Mouse (Mus musculus) heart, embryonic 16.5 days (tissue): Measurements from ENCODE around the gene Lilrb4a. TPM values are rescaled to one million over a fixed set of nuclear protein-coding genes. Genes with fewer than 3 reads are reported as not detected.
"Not testable (repeated sequence)": the region's sequence is repeated elsewhere in the genome, so short reads cannot be mapped to it uniquely, and the experiment has no call there.

Experiments used
- ATAC-seq: fragments of 200-750 bp; cut with Nextera tagmentation; replicated peaks from 2 replicates; pipeline ENCODE4 v1.8.0; 2017; ENCODE audit warnings: moderate number of reproducible peaks; ENCODE audit not compliant: insufficient read depth, low FRiP score; ENCODE audit errors: extremely low read depth
- H3K27ac ChIP-seq: fragments of 300-500 bp; sonication (generic); 2 replicates; pipeline ENCODE4 v1.5.1; 2014; ENCODE audit warnings: mild to moderate bottlenecking, low read length, control low read depth, moderate library complexity
- H3K27me3 ChIP-seq: fragments of 300-500 bp; sonication (generic); 2 replicates; pipeline ENCODE4 v1.6.1; 2014; ENCODE audit warnings: low read length, mixed read lengths; ENCODE audit not compliant: control insufficient read depth, insufficient read depth
- H3K36me3 ChIP-seq: fragments of 300-500 bp; sonication (generic); 2 replicates; pipeline ENCODE4 v1.6.1; 2014; ENCODE audit not compliant: control insufficient read depth, insufficient read depth
- H3K4me1 ChIP-seq: fragments of 300-500 bp; sonication (generic); 2 replicates; pipeline ENCODE4 v1.6.1; 2014; ENCODE audit warnings: low read length, mixed read lengths; ENCODE audit not compliant: control insufficient read depth, insufficient read depth
- H3K4me2 ChIP-seq: fragments of 300-500 bp; sonication (generic); 2 replicates; pipeline ENCODE4 v1.6.1; 2014; ENCODE audit warnings: low read depth, mild to moderate bottlenecking, control low read depth, low read length
- H3K4me3 ChIP-seq: fragments of 300-500 bp; sonication (generic); 2 replicates; pipeline ENCODE4 v1.5.1; 2014; ENCODE audit warnings: mild to moderate bottlenecking, control low read depth, low read length
- H3K9ac ChIP-seq: fragments of 300-500 bp; sonication (generic); 2 replicates; pipeline ENCODE4 v1.6.1; 2014; ENCODE audit warnings: low read length, control low read depth
- H3K9me3 ChIP-seq: fragments of 300-500 bp; sonication (generic); replicated peaks from 2 replicates; pipeline ENCODE4 v1.6.1; 2016; ENCODE audit warnings: low read length; ENCODE audit not compliant: control insufficient read depth
- WGBS: fragments of 180-500 bp; shearing (Covaris S2); extraction: QIAGEN DNeasy Blood & Tissue Kit; methylation state at CpG from one replicate; pipeline ENCODE4 v1.1.7; 2014; 5-methylcytosine and 5-hydroxymethylcytosine counted together
- polyA plus RNA-seq: library from polyadenylated mRNA; unstranded; fragments of >200 nt; fragmentation: Nextera tagmentation; extraction: Ambion mirVana; gene quantifications from 2 replicates; pipeline ENCODE4 v1.2.1, GENCODE M21; 2015

Gene Lilrb4a
- 3.3 and 3.8 TPM in 2 replicates for polyA plus RNA-seq

DNA sequence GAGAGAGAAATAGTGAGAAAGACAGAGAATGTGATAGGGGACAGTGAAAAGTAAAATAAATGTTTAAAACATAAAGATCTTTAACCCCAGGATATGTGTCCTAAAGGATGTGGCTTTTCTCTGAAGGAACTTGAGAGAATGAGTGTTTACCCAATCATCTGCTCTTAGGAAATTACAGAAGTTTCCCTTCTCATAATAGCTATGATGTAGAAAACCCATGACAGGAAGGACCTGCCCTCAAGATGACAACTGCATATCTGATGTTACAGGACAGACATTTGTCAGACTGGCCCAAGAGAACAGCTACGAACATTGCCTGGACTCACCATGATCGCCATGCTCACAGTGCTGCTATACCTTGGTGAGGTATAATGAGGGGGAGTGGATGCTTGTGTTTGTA, at the start of gene Lilrb4a:
TSS of gene Lilrb4a (plus strand) at position 266 of the 400 bp plus-strand sequence.
- H3K27ac ChIP-seq, H3K9me3 ChIP-seq, H3K4me3 ChIP-seq, H3K4me1 ChIP-seq, H3K4me2 ChIP-seq, ATAC-seq, H3K27me3 ChIP-seq, H3K36me3 ChIP-seq, H3K9ac ChIP-seq: not testable (repeated sequence)
- WGBS = no CpG with 5 or more reads among the region's 2 CpGs

DNA sequence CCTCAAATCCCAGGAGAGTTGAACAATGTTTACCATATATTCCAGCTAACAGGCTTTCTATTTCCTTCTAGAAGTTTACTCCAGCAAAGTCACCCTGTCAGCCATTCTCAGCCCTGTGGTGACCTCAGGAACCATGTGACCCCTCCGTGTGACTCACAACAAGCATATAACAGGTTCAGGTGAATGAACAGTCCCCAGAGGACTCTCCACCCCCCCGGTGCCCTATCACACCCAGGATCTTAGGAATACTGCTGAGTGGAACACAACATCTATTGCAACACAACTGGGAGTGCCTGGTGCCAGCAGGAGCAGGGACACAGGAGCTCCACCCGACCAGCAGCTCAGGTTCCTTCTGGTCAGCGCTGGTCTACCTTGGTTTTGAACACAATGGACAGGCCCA, 39.1 kb upstream of the Lilrb4a start:
- ATAC-seq = no peak
- Histone ChIP-seq H3K36me3 (no peaks in the 10 kb centered on the region), H3K27ac (no peak overlapping the region), H3K4me3 (no peak overlapping the region), H3K4me2 (no peak overlapping the region), H3K4me1 (no peaks in the 10 kb centered on the region), H3K9ac (no peak overlapping the region), H3K9me3 (no peaks in the 10 kb centered on the region), H3K27me3 (no peaks in the 10 kb centered on the region)
- WGBS = 66% methylated on average over 4 of the region's 4 CpGs

DNA sequence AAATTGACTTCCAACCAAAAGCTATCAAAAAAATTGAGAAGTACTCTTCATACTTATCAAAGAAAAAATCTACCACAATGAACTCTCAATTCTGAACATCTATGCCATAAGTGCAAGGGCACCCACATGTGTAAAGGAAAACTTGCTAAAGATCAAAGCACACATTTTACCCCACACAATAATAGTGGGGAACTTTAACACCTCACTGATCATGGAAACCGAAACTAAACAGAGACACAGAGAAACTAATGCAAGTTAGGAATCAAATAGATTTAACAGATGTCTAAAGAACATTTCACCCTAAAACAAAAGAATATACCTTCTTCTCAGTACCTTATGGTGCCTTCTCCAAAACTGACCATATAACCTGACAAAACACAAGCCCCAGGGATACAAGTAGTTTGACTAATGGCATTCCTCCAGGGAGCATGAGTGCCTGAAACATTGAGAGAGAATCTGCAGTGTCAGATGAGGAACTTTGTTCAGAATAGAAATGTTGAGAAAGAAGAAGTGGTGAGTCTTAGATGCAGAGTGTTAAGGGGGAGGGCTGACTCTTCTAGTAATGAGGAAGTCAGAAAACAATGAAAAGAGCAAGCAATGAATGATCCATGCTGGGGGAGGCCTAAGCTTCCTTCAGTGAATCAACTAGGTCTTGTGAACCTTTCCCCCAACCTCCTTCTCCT, 37.0 kb upstream of the Lilrb4a start:
- H3K27ac ChIP-seq = no peak overlapping the region
- WGBS = 72% methylated on average over 1 of the region's 1 CpGs
- no peak overlapping the region for H3K4me2 ChIP-seq
- H3K9me3 ChIP-seq = no peaks in the 10 kb centered on the region
- H3K4me3 ChIP-seq = no peak overlapping the region
- H3K27me3 ChIP-seq = no peaks in the 10 kb centered on the region
- no peak overlapping the region for H3K9ac ChIP-seq
- H3K4me1 ChIP-seq = no peaks in the 10 kb centered on the region
- no peak for ATAC-seq
- H3K36me3 ChIP-seq = no peaks in the 10 kb centered on the region

DNA sequence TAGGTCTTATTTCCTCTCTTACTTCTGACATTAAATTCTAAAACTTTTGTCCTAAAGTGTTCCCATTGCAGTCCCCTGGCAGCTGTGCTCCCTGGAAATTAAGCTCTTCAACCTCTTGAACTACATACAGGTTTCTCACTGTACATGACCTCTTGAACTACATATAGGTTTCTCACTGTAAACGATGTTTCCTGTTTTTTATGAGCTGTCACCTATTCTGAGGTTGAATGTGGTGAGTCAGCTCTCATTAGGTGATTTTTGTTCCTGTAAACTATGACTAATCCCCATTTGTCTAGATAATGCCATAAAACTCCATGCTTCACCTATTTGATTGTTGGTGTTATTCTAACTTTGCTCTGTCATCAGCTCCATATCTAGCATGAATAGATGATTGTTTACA, 36.4 kb upstream of the Lilrb4a start:
- H3K27ac ChIP-seq = no peak overlapping the region
- no peaks in the 10 kb centered on the region for H3K27me3 ChIP-seq
- H3K4me3 ChIP-seq = no peak overlapping the region
- H3K4me1 ChIP-seq = no peaks in the 10 kb centered on the region
- no peaks in the 10 kb centered on the region for H3K9me3 ChIP-seq
- H3K4me2 ChIP-seq = no peak overlapping the region
- no peak overlapping the region for H3K9ac ChIP-seq
- 33% methylated on average over 1 of the region's 1 CpGs for WGBS
- no peak for ATAC-seq
- H3K36me3 ChIP-seq = no peaks in the 10 kb centered on the region

DNA sequence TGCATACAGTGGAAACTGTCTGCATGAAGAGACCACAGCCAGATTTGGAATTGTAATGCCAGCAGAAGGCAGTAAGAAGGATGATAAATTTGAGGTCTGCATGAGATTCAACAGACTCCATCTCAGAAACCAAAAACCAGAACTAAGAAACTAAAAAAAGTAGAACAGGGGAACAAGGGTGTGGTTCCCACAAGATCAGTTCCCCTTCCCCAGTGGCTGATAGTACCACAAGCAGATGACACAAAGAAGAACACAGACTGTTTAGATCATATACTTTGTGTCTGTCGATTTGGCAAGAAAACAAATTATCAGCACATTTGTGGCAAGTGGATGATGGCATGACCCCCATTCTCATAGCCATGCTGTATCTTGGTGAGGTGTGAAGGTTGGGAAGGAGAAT, 35.0 kb upstream of the Lilrb4a start:
- ATAC-seq = no peak
- 67% methylated on average over 1 of the region's 1 CpGs for WGBS
- H3K36me3 ChIP-seq = no peaks in the 10 kb centered on the region
- H3K27me3 ChIP-seq = no peaks in the 10 kb centered on the region
- no peaks in the 10 kb centered on the region for H3K9me3 ChIP-seq
- H3K4me3 ChIP-seq = no peak overlapping the region
- no peak overlapping the region for H3K4me2 ChIP-seq
- no peak overlapping the region for H3K27ac ChIP-seq
- no peaks in the 10 kb centered on the region for H3K4me1 ChIP-seq
- no peak overlapping the region for H3K9ac ChIP-seq

DNA sequence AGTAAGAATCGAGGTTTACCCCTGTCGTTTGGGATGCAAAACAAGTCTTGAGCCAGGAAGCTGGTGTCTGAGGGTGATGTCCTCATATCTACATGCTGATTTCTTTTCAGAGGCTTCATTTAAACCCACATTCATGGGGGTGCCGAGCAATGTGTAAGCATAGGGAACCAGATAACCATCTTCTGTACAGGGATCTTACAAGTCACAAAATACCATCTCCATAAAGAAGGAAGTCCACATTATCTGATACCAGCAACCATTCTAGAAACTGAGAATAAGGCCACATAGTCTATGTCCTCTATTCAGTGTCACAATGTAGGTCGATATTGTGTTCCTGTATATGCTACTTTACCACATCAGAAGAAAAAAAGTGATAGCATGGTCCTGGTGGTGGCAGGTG, 34.4 kb upstream of the Lilrb4a start:
- Histone ChIP-seq H3K4me2 (no peak overlapping the region), H3K36me3 (no peaks in the 10 kb centered on the region), H3K4me3 (no peak overlapping the region), H3K4me1 (no peaks in the 10 kb centered on the region), H3K9ac (no peak overlapping the region), H3K27me3 (no peaks in the 10 kb centered on the region), H3K9me3 (no peaks in the 10 kb centered on the region), H3K27ac (no peak overlapping the region)
- WGBS = 61% methylated on average over 4 of the region's 4 CpGs
- no peak for ATAC-seq

DNA sequence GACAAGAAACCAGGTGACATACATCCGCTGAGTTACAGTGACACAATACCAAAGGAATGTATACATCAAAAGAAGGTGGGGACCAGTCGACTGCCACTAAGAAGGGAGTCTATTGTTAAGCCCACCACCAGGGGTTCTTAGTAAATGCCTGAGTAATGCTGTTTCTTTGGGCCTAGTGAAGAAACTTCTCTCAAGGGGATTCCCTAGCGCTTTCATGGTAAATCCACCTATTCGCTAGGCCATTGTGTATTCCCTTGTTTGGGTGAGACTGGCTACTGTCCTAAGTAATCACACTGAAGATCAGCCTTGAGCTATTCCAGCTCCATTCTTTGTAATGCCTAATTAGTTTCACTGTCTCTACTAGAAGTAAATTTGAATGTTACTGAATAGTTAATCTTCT, 27.0 kb upstream of the Lilrb4a start:
- H3K4me3 ChIP-seq, H3K4me1 ChIP-seq, H3K27me3 ChIP-seq, H3K4me2 ChIP-seq, H3K36me3 ChIP-seq, ATAC-seq, H3K9me3 ChIP-seq, H3K9ac ChIP-seq, H3K27ac ChIP-seq: not testable (repeated sequence)
- 74% methylated on average over 4 of the region's 4 CpGs for WGBS

DNA sequence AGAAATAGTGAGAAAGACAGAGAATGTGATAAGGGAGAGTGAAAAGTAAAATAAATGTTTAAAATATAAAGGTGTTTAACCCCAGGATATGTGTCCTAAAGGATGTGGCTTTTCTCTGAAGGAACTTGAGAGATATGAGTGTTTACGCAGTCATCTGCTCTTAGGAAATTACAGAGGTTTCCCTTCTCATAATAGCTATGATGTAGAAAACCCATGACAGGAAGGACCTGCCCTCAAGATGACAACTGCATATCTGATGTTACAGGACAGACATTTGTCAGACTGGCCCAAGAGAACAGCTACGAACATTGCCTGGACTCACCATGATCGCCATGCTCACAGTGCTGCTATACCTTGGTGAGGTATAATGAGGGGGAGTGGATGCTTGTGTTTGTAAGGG, 10.4 kb upstream of the Lilrb4a start, which contains the start of the genes Gm49339 and Lilr4b:
TSS of gene Gm49339 (plus strand) at position 216 of the 400 bp plus-strand sequence.
TSS of gene Lilr4b (plus strand) at position 236 of the 400 bp plus-strand sequence.
- not testable (repeated sequence) for H3K4me2 ChIP-seq, H3K27ac ChIP-seq, H3K4me1 ChIP-seq, H3K36me3 ChIP-seq, H3K9me3 ChIP-seq, H3K9ac ChIP-seq, H3K4me3 ChIP-seq, H3K27me3 ChIP-seq, ATAC-seq
- WGBS = 72% methylated on average over 1 of the region's 3 CpGs

DNA sequence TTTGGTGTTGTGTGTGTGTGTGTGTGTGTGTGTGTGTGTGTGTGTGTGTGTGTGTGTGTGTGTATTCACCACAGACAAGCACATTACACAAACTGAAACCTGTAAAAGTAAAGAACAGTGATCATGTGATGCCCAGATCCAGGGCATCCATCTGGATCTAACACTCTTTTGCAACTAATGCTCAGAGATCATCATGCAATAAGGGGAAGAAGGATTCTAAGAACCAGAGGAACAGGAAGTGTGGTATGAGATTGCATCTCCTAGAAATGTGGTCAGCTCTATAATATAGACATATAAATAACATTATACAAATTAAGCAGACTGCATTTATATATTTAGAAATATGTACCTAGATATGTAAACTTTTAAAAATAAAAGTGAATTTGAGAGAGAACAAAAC, 29.3 kb downstream of the Lilrb4a start:
- Histone ChIP-seq H3K9ac (no peak overlapping the region), H3K9me3 (no peaks in the 10 kb centered on the region), H3K4me1 (no peaks in the 10 kb centered on the region), H3K27me3 (no peaks in the 10 kb centered on the region), H3K4me3 (no peak overlapping the region), H3K4me2 (no peak overlapping the region), H3K27ac (no peak overlapping the region), H3K36me3 (no peaks in the 10 kb centered on the region)
- no peak for ATAC-seq
